Mouse (Mus musculus) C2C12 (cell line): ENCODE data around the gene Mlc1.

Source experiments
- CTCF ChIP-seq: IDR thresholded peaks from one replicate; pipeline ENCODE4 v1.5.1; 2011; ENCODE audit not compliant: control insufficient read depth, insufficient read depth, insufficient read length
- MAX ChIP-seq: IDR thresholded peaks from one replicate; pipeline ENCODE4 v1.6.1; 2011; ENCODE audit warnings: mild to moderate bottlenecking, control low read depth
- MYOD1 ChIP-seq: IDR thresholded peaks from one replicate; pipeline ENCODE4 v1.6.1; 2011; ENCODE audit warnings: low read depth; ENCODE audit not compliant: control insufficient read depth, insufficient read length
- MYOG ChIP-seq: IDR thresholded peaks from one replicate; pipeline ENCODE4 v1.6.1; 2011; ENCODE audit not compliant: control insufficient read depth, insufficient read length; ENCODE audit errors: extremely low read depth
- USF1 ChIP-seq: IDR thresholded peaks from one replicate; pipeline ENCODE4 v1.6.1; 2011; ENCODE audit warnings: low read depth, mild to moderate bottlenecking, control low read depth, moderate library complexity

GRCm38 (mm10) chr15:88964070-88964578, 14.7 kb downstream of the Mlc1 start:
- TF ChIP-seq CTCF (no peak), MYOG (no peak), MAX (no peak), USF1 (no peak), MYOD1 (no peak)
